Mouse (Mus musculus): ENCODE results near the gene Utrn. TPM values are rescaled to one million over a fixed set of nuclear protein-coding genes. Genes with fewer than 3 reads are reported as not detected.

Gene Utrn
- total RNA-seq, 2 experiments from 2014 or later: 38.3 to 42.6 TPM

- DNase-seq (ENCODE audit: extremely low spot score in 1 of 2, low spot score in 1 of 2): no peak
Observed at GRCm38 (mm10) chr10:12354106-12354505, 515.1 kb downstream of the Utrn start.

- DNase-seq (ENCODE audit: extremely low spot score in 1 of 2, low spot score in 1 of 2): no peak
Observed at GRCm38 (mm10) chr10:12339704-12340558, 529.2 kb downstream of the Utrn start.

- DNase-seq (ENCODE audit: extremely low spot score in 1 of 2, low spot score in 1 of 2): no peak
Observed at GRCm38 (mm10) chr10:12339005-12339703, 530.0 kb downstream of the Utrn start.

Other genes with a start within 250 kb of the Utrn start
- gene Stx11, start 94.9 kb upstream of the Utrn start, total RNA-seq (2021): under 1 TPM in 1 of 2 experiments, not detected in 1; 0.22 TPM
- 1 to 10 TPM; 9.3 to 9.8 TPM for gene Sf3b5, start 136.0 kb upstream of the Utrn start, total RNA-seq (2021)
- 10 to 100 TPM; 17.5 to 19.9 TPM for gene Plagl1, start 191.1 kb upstream of the Utrn start, total RNA-seq (2021)